Mouse (Mus musculus): ENCODE measurements at regions not wholly inside any gene's neighbourhood (a gene's known extent, or its start where the extent isn't known, plus 50 kb on each side); places are given as distances from the start of the nearest gene placed in this dataset.

DNA sequence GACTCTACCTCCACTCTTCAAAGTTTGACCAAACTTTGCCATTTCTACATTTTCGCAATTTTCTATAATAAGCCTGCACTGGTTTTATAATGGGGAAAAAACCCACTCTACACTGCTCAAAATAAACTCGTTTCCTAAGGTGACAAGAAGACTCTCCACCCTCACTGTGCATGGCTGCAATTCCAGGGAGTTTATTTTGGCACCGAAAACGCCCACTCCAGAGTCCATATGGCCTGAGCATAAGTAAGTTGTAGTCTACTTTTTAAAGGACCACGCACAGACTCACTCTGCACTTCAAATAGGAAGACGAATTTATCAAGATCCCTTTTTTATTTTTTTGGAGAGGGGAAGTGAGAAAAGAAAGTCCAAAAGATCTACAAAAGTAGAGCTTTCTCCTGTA, 219.4 kb downstream of the Pdcd6ip start:
- in situ Hi-C loops (cut with MboI, MseI), result no loop called here

DNA sequence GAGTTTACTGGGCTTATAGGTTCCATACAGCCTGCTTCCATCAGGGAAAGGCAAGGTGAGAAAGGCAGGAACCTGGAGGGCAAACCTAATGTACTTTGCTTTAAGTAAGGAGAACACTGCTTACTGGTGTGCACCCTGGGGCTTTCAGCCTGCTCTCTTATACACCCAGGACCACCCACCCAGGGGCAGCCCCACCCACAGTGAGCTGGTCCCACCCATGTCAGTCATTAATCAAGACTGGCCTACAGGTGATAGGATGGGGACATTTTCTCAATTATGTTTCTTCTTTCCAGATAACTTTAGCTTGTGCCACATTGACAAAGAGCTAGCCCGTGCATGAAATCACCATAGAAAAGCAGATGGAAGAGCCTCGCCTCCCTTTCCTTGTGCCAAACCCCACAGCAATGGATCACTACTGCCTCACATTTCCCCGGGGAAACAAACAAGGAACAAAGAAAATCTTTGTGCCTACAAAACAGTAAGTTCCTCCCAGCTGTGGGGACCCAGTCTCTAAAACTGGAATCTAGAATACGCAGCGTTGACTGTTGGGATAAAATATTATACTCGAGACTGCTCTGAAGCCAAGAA, 221.5 kb downstream of the Pdcd6ip start:
- in situ Hi-C loops (cut with MboI, MseI), result no loop called here

DNA sequence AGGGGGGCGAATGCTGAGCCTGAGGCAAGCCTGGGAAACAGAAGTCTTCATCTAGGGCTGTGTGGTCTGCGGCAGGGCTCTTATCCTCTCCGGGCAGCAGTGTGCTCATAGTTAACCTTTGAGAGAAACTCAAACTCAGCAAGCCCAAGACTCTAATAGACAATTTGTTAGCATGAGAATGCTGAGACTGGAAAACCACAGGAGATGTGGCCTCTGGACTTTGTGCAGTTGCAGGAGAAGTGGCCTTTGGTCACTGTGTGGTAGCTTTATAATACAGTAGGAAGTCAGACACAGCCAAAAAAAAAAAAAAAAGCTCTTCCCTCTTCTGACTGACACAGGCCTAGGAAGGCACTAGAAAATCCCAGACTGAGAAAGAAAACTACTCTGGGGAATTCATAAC, 228.2 kb downstream of the Pdcd6ip start:
- in situ Hi-C loops (cut with MboI, MseI), result no loop called here

DNA sequence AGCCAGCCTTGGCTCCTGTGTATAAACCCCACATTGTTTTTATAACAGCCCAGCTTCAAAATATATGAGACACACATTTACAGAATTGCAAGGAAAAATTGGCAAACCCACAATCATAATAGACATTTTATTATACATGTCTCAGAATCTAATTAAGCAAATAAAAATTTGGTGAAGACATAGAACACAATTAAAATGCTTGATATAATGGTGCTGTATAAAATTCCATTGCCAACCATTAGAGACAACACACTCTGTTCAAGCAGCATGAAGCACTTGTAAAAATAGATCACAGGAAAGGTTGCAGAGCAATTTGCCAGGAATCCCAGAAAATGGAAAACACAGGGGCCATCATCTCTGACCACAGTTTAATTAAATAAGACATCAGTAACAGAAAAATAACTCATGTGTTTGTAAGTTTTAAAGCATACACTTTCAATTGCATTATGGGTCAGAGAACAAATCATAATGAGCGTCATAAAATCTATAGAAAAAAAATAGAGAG, 229.2 kb downstream of the Pdcd6ip start:
- in situ Hi-C loops (cut with MboI, MseI), result no loop called here

DNA sequence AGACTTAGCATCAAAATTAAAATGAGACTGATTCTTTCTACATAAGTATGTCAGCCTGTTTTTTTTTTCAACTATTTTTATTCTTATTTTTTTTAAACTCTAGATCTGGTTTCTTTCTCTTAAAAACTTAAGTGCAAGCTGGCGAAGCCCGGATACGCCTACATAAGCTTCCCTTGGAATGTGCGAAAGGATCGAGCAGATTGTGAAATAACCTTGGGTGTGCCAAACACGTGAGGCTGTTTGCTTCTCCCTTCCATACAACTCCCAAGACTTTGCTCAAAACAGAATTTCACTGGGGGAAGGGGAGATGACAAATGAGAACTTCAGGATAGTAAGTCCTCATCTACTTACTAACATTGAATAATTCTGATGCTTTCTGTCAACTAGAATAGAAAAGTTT, 236.3 kb downstream of the Pdcd6ip start:
- in situ Hi-C loops (cut with MboI, MseI), result no loop called here

DNA sequence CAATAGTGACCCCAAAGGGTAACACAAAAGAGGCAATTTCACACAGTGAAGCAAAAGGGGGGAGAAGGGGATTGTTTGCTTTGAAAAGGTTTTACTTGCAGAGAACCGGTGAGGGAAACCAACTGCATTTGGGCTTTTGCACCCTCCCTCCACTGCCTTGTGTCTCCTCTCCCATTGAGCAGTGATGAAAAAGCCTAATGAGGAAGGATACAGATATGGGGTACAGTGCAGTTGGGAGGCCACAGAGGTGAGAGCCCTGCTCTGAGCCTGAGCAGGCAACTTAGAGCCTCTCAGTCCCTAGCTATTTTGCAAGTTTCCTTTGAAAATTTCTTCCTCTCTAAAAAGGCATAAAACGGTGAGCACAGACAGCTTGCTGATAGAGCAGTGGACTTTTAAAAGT, 245.2 kb downstream of the Pdcd6ip start:
- in situ Hi-C loops (cut with MboI, MseI), result no loop called here

DNA sequence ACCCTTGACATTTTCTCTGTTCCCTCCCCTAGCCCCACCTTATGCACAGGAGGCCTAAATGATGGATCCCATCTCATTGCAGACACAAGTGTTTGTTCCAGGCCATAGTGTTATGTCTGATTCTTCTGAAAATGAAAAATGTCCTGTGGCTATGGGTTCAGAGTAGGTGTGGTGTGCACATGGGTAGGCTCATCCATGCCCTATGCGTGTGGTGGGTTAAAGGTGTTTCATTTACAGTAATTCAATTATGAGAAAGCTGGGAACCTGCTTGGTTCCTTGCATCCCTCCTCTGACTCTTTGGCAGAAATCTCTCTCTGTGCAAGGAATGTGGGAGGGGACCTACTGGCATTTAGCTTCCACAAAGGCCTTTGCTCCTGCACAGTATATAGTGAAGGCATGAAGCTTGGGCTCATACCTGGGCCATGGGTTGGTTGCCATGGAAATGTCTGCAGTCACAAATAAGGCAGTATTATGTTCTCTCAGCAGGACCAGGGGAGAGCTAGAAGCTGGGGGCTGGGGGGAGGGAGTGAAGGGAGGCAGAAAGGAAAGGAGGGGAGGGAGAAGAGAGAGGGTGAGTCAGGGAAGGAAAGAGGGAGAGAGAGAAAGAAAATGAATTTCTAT, 245.7 kb downstream of the Pdcd6ip start:
- in situ Hi-C loops (cut with MboI, MseI), result no loop called here

DNA sequence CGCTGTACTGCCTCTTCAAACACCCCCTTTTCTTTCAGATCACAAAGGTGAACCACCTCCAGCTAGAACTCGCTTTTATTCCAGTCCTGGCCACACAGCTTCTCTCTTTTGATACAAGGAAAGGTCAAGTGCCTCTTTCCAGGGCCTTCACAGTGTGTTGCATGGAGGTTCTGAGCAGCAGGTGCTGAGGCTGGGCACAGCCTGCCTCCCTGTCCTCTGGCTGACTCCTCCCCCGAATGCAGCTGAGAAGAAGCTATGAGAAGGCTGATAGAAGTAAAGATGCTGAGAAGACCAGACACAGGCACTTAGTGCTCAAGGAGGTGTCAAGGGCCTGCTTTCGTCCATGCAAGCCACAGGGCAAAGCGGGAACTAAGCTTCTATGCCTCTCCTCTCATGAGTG, 248.2 kb downstream of the Pdcd6ip start:
- in situ Hi-C loops (cut with MboI, MseI), result loop anchor here (5.0 kb wide), 1 partner anchor 183 kb away; no protein-coding TSS in a partner anchor

DNA sequence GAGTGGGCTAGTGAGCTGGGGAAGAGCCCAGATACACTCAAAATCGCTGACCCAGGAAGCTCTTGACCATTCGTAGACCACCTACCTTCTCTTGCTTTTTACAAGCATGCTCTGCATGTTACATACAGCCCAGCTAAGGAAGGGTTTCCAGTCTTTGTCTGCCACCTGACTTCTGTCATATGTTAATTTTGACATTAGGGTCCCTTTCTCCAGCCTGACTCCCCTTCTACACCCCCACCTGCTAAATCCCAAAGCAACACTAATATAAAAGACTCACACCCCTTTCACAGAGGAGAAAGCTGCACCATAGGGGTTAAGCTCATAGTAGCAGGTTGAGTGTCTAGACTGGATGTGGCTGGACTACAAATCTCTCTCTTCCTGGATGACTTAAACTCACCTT, 248.8 kb downstream of the Pdcd6ip start:
- in situ Hi-C loops (cut with MboI, MseI), result loop anchor here (5.0 kb wide), 1 partner anchor 182 kb away; no protein-coding TSS in a partner anchor

DNA sequence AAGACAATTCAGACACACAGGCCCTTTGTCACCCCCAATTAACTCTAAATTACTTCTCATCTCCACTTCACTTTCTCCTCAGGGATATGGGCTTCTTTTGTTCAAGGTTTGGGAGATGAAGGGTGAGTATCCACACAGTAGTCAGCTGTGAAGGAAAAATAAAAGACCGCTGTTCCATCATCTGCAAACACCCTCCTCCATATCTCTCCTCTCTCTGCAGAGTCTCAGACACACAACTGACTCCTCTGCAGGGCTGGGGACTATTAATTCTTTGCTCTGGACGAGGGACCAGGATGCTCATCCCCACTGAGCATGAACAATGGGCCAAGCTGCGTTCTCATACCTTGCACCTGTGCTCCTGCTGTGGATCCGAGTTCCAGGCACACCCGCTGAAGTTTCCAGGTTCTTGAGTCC, 249.3 kb downstream of the Pdcd6ip start:
- in situ Hi-C loops (cut with MboI, MseI), result loop anchor here (5.0 kb wide), 1 partner anchor 181 kb away; no protein-coding TSS in a partner anchor

DNA sequence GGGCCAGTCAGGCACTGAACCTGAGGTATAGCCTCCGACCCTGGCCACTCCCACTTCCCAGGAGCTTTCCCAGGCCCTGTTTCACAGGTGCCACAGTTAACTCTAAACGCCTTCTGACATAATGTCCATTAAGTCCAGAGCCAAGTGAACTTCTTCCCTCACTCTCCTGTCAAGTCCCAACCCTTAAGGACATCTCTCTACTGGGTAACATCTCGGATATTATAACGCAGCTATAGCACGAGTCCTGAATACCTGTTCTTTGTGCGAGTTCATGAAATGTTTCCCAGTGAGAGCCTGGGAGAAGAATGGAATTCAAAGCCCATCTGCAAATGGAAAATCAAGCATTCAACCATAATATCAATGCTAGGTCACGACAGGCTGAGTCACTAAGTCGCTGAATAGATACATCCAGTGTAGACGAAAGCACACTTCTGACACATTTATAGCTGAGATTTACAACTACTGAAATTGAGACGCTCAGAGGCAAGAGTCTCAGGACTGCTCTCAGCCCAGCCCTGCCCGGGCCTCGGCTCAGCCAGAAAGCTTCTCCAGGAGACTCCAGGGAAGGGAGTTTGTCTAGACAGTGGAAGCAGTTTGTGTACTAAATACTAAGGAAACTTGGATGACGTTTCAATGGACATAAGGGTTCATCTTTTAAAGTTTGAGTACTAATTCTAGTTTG, 250.7 kb downstream of the Pdcd6ip start:
- in situ Hi-C loops (cut with MboI, MseI), result loop anchor here (5.0 kb wide), 1 partner anchor 180 kb away; no protein-coding TSS in a partner anchor

DNA sequence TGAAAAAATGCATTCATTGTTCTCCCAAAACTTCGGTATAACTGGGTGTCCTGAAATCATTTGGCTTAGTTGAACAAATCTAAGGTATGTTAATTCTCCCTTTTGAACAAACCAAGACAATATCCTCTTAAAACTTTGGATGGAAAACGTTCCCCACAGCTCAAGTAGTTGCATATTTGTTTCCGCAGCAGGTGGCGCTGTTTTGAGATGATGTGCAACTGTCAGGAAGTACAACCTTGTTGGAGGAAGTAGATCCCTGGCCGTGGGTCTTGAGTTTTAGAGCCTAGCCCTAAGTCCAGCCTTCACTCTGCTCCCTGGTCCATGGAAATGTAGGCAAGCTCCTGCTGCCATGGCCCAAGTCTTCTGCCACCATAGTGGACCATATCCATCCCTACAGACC, 252.5 kb downstream of the Pdcd6ip start:
- in situ Hi-C loops (cut with MboI, MseI), result loop anchor here (5.0 kb wide), 1 partner anchor 178 kb away; no protein-coding TSS in a partner anchor

DNA sequence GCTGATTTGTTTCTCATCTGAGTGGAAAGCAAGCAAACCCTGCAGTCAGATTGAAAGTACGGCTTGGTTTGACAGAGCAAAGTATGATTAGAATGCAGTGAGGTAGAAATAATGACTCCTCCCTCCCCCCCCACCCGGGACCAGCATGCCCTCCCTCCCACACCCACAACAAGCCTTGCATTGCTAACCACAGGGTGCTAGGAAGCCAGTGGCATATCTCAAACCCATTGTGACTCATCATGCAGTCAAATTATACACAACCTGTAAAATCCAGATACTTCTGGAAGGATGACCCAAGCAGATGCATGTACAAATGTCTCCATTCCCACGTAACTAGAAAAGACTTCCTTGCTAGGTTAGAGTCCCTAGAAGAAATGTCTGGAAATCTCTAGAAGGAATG, 254.8 kb downstream of the Pdcd6ip start:
- in situ Hi-C loops (cut with MboI, MseI), result no loop called here

DNA sequence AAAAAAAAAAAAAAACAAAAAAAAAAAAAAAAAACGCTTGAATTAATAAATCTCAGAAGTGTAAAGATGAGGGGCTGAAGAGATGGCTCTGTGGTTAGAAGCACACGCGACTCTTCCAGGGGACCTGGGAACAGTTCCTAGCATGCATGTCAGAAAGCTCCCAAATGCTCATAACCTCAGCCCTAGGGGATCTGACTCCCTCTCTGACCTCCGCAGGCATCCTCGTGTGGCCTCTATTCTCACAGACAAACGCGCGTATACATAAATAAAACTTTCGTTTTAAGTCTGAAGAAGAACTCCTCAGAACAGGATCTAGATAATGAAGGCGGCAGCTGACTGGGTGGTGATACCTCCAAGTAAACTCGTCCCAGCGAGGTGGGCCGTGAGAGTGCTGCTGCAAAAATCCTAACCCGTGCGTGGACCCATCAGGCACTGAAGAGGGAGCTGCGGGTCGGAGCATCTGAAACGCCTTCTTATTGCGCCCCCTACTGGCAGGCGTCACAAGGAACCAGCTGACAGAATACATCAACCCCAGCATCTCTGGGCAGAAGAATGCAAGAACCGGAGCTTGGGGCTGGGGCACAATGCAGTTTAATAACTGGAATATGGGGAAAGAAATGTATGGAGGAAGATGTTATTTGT, 266.2 kb downstream of the Pdcd6ip start:
- in situ Hi-C loops (cut with MboI, MseI), result loop anchor here (10.0 kb wide), 1 partner anchor 203 kb away; no protein-coding TSS in a partner anchor

DNA sequence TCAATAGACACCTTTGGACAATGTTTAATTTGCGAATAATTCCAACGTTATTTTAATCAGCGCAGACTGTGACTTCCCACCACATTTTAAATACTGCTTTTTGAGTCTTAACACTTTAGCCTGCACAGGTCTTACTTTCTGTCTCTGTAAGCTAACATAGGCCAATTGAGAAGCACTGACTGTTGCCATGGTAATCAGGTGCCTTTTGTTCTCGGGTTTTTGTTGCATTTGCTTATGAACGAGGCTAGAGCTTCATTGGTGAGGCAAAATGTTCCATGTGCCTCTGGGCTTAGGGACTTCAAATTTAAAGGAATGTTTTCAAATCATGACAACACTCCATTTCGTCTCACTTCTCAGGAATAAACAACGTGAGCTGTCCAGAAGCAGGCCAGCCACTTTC, 269.7 kb downstream of the Pdcd6ip start:
- in situ Hi-C loops (cut with MboI, MseI), result no loop called here

DNA sequence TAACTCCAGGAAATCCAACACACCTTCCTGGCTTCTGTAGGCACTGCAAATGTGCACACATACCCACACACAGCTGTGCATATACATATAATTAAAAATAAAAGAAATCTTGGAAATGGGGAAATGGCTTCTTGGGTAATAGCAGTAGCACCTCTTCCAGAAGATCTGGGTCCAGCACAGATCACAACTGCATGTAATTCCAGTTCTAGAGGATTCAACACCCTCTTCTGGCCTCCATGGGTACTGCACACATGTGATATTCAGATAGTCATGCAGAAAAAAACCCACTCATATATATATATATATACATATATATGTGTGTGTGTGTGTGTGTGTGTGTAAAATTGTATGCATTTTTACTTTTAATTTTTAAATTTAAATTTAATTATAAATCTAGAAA, 272.1 kb downstream of the Pdcd6ip start:
- in situ Hi-C loops (cut with MboI, MseI), result no loop called here

DNA sequence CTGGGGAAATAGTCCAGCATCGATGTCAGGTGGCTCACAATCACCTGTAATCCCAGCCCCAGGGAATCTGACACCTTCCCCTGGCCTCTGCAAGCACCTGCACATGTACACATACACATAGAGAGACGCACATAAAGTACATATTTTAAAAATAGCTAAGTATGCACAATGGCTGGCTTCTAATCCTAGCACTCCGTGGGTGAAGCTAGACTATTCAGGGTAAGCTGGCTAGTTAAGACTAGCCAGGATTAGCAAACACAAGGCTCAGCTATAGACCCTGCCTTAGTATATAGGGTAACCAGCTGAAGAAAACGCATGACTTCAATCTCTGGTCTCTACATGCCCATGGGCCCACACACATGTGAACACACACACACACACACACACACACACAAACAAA, 274.6 kb downstream of the Pdcd6ip start:
- in situ Hi-C loops (cut with MboI, MseI), result no loop called here

DNA sequence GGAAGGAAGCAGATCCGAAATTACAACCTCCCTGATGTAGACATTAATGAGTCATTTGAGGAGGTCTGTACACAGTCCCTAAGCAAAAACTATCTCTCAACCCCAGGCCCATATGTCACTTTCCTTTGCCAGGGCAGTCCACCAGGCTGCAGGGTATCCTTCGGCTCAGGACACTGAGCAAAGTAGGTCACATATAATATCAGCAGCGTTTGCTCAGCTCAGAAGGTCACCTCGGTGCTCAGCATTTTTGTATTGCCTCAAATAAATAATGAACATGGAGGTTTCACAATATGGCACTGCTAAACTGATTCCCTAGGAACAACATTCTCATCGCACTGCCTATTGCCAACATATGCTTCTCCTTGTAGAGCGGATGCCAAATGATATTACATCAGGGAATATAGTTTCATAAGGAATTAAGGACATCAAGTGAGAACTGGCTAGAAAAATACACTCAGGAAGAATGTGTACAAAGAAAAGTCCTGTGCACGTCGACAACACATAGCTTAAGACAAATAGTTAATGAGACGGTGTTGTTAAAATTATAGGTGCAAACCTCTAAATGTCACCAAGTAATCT, 275.4 kb downstream of the Pdcd6ip start:
- in situ Hi-C loops (cut with MboI, MseI), result no loop called here

DNA sequence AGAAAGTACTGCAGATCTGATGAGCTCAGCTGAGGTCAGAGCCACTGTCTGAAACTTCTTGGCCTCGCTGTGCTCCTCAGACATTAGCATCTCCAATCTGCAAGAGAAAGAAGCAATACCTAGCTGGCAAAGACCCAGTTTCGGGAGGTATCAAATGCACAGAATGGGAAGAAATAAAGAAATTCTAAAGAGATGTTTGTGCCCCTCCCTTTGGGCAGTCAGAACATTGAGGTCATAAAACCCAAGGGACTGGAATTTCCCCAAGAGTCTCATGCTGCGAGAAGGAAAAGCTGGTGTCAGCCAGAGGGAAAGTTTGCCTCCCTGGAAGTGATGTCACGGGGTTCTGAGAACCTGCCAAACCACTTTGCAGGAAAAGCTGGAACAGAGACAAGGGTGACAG, 277.6 kb downstream of the Pdcd6ip start:
- in situ Hi-C loops (cut with MboI, MseI), result no loop called here

DNA sequence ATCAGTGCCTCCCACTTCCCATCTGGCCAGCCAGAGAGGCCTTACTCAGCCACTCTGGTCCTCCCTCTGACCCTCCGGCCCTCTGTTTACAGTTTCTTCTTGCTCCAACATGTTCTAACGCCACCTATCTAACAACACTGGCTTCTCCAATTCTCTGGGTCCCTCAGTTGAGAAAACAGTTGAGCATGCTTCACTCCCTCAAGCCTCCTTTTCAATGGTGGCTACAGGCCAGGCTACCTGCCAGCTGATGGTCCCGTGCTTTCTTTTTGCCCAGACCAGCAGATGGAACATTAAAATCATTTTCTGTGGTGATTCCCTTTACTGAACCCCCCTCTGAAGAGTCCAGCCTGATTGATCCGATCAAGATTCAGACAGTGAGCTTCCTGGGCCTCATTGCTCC, 280.8 kb downstream of the Pdcd6ip start:
- in situ Hi-C loops (cut with MboI, MseI), result no loop called here

DNA sequence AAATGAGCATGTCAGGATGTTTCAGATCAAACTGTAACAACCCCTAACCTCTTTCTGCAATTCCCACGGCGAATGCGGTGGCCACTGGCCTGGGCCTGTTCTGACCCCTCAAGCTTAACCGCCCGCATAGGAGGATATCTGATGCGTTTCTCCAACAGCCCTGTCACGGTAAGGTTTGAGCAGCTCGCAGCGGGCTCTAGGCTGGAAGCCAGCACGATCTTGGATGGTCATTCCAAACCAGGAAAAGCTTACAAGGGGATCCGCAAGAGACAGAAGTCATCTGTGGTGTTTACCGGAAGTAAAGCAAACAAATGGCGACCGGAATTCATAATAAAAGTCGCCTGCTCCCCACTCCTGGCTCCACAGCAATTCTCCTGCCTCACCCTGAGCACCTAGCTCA, 281.7 kb downstream of the Pdcd6ip start:
- in situ Hi-C loops (cut with MboI, MseI), result no loop called here

DNA sequence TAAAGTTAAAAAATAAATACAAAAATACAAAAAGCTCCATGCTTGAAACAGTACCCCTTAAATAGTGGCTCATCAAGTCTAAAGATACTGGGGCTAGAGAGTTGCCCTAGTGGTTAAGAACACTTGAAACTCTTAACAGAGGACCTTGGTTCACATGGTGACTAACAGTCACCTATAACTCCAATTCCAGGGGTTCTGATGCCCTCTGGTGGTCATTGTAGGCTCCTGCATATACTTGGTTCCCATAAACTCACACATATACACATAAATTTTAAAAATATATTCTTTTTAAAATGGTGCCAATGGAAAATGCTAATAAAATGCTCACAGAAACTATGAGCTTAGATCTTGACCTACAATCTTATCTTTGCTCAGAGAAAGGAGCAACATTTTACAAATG, 286.4 kb downstream of the Pdcd6ip start:
- in situ Hi-C loops (cut with MboI, MseI), result no loop called here

Data from T-helper 2 cell (primary cell).